Mouse (Mus musculus): ENCODE data around the gene Kcng1. TPM values are rescaled to one million over a fixed set of nuclear protein-coding genes. Genes with fewer than 3 reads are reported as not detected.

Gene Kcng1
- total and polyA plus RNA-seq, 3 experiments: 0.16 TPM; not detected in 2

DNA sequence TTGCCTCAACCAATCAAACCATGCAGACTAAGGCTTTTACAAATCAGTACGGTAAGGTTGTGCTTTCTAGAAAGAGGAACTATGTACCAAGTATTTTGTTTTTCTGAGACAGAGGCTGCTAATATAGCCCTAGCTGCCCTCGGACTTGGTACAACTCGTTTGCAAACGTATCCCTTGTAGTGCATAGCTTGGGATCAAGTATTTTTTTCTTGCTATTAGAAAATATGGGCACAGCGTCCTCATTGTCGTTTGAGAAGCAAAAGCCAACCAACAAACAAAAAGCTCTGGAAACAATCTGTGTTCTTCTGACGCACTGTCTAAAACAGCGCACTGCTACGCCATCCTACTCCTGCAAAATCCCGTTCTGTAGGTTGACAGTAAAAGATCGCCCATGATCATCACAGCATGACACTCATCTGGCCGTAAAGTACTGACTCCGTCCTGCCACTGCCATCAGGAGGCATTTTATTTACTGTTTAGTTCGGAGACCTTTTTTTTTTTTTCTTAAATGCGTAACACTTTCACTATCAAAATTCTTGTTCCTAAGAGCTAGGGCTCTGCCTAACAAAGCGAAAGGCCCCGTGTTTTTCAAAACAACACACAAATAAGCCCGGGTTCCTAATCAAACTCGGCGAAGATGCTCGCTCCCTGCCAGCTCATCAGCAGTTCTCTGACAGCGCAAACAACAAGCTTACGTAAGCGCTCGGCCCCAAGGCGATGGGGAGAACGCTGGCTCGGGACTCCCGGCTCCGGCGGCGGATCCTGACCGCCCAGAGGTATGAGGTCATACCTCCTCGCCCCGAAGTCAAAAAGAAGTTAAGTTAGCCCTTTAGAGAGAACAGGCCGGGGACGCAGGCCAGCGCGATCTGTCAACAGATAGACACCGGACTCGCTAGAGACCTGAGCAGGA, 52.2 kb downstream of the Kcng1 start:
- H3K79me2 ChIP-seq (replicated peaks; ENCODE audit: control insufficient read depth, extremely low read depth, insufficient read depth, poor library complexity, severe bottlenecking): peaks cover 44% of the 10 kb centered on the region
- in situ Hi-C loops (cut with MboI; ENCODE audit: low pct_ligation_motif_present, low pct_unique_long_range_greater_than_20kb, low sequenced_read_pairs) (no loop called here), dilution Hi-C loops (cut with MboI; ENCODE audit: extremely low pct_ligation_motif_present, extremely low pct_unique_long_range_greater_than_20kb, low sequenced_read_pairs) (no loop called here)
- peak; percentile 29 for DNase-seq (ENCODE audit: extremely low read depth)
- H3K27ac ChIP-seq (ENCODE audit: insufficient read depth, low read depth): 0 out of 2 replicates have a peak overlapping the region, but pooled peaks have one; percentile 32
- H3K36me3 ChIP-seq (replicated peaks in 1 of 2; ENCODE audit: control insufficient read depth in 1 of 2, insufficient read depth in 1 of 2, low read length in 1 of 2): peaks cover 16 to 58% of the 10 kb centered on the region in 2 experiments
- H3K9ac ChIP-seq (ENCODE audit: insufficient read depth, low read depth): peak overlapping the region; percentile 92
- H3K4me2 ChIP-seq (ENCODE audit: insufficient read depth, low read depth, poor library complexity, severe bottlenecking): peak overlapping the region; percentile 92
- no peaks in the 10 kb centered on the region for H3K27me3 ChIP-seq (replicated peaks)
- no peaks in the 10 kb centered on the region for H3K9me3 ChIP-seq (replicated peaks; ENCODE audit: low read length)
- no peak for TF ChIP-seq NELFE (IDR thresholded peaks at IDR 0.05; ENCODE audit: low read depth, low read length)
- TF ChIP-seq JUN (IDR thresholded peaks at IDR 0.05; ENCODE audit: insufficient read depth, low read depth, low read length): no peak
- TF ChIP-seq CHD1 (IDR thresholded peaks at IDR 0.05; ENCODE audit: low read depth, low read length): no peak
- no peak for TF ChIP-seq EP300 (IDR thresholded peaks at IDR 0.05; ENCODE audit: low read length)
- no peak for TF ChIP-seq E2F4 (IDR thresholded peaks at IDR 0.05; ENCODE audit: insufficient replicate concordance, low read depth, low read length)
- TF ChIP-seq ZMIZ1 (IDR thresholded peaks at IDR 0.05; ENCODE audit: low read depth, low read length): no peak
- no peak for TF ChIP-seq USF2 (conservative IDR thresholded peaks at IDR 0.05; ENCODE audit: low read depth, low read length)
- no peak for TF ChIP-seq USF1 (IDR thresholded peaks at IDR 0.05; ENCODE audit: low read depth, low read length)
- TF ChIP-seq JUND (conservative IDR thresholded peaks at IDR 0.05; ENCODE audit: low read depth, low read length): no peak
- no peak for TF ChIP-seq CHD2 (IDR thresholded peaks at IDR 0.05; ENCODE audit: low read length)
- no peak for TF ChIP-seq RCOR1 (conservative IDR thresholded peaks at IDR 0.05; ENCODE audit: low read depth, low read length)
- no peak for TF ChIP-seq TBP (conservative IDR thresholded peaks at IDR 0.05; ENCODE audit: low read depth, low read length)
- TF ChIP-seq POLR2A (IDR thresholded peaks at IDR 0.05; ENCODE audit: low read depth, low read length): no peak
- no peak for TF ChIP-seq MAZ (IDR thresholded peaks at IDR 0.05; ENCODE audit: low read depth, low read length)
- TF ChIP-seq MEF2A (IDR thresholded peaks at IDR 0.05; ENCODE audit: borderline replicate concordance, low read depth, low read length): no peak
- TF ChIP-seq CTCF (conservative IDR thresholded peaks at IDR 0.05 in 1 of 2, IDR thresholded peaks at IDR 0.05 in 1 of 2; ENCODE audit: low read depth in 2 of 2, low read length in 2 of 2): no peak
- TF ChIP-seq BHLHE40 (IDR thresholded peaks at IDR 0.05; ENCODE audit: low read depth, low read length): no peak
- TF ChIP-seq MYC (IDR thresholded peaks at IDR 0.05; ENCODE audit: low read depth, low read length): no peak
- H3K4me3 ChIP-seq (replicated peaks in 1 of 3; ENCODE audit: low read depth in 2 of 3, low read length in 2 of 3, poor library complexity in 1 of 3): peak overlapping the region; percentile 93 to 99 (median 98)
- H3K4me1 ChIP-seq (ENCODE audit: control insufficient read depth in 1 of 2, insufficient read depth in 2 of 2): peaks cover 9 to 34% of the 10 kb centered on the region in 2 experiments

DNA sequence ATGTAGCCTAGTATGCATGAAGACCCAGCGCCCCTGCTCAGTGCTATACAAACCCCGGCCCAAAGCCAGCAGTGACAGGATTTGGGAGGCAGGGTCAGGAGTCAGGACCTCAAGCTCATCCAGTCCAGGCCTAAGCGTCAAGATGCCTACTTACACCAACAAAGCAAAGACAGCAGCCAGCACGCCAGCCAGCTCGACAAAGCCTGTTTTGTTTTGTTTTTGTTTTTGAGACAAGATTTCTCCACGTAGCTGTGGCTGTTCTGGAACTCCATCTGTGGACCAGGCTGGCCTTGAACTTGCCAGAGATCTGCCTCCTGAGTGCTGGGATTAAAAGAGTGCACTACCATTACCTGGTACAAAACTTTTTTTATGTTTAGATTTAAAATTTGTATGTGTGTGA, 58.2 kb downstream of the Kcng1 start:
- in situ Hi-C loops (cut with MboI; ENCODE audit: low pct_ligation_motif_present, low pct_unique_long_range_greater_than_20kb, low sequenced_read_pairs) (no loop called here), dilution Hi-C loops (cut with MboI; ENCODE audit: extremely low pct_ligation_motif_present, extremely low pct_unique_long_range_greater_than_20kb, low sequenced_read_pairs) (no loop called here)
- Histone ChIP-seq H3K4me3 (replicated peaks in 1 of 3; ENCODE audit: low read depth in 2 of 3, low read length in 2 of 3, poor library complexity in 1 of 3) (no peak overlapping the region), H3K36me3 (replicated peaks in 1 of 2; ENCODE audit: control insufficient read depth in 1 of 2, insufficient read depth in 1 of 2, low read length in 1 of 2) (peaks cover 62 to 89% of the 10 kb centered on the region in 2 experiments), H3K79me2 (replicated peaks; ENCODE audit: control insufficient read depth, extremely low read depth, insufficient read depth, poor library complexity, severe bottlenecking) (peaks cover 16% of the 10 kb centered on the region), H3K27me3 (replicated peaks) (no peaks in the 10 kb centered on the region), H3K9ac (ENCODE audit: insufficient read depth, low read depth) (no peak overlapping the region), H3K4me2 (ENCODE audit: insufficient read depth, low read depth, poor library complexity, severe bottlenecking) (no peak overlapping the region), H3K9me3 (replicated peaks; ENCODE audit: low read length) (no peaks in the 10 kb centered on the region), H3K27ac (ENCODE audit: insufficient read depth, low read depth) (no peak overlapping the region), H3K4me1 (ENCODE audit: control insufficient read depth in 1 of 2, insufficient read depth in 2 of 2) (peaks cover 0 to 9% of the 10 kb centered on the region in 2 experiments; a peak in 2 of 4 replicates)
- TF ChIP-seq ZMIZ1 (IDR thresholded peaks at IDR 0.05; ENCODE audit: low read depth, low read length) (no peak), USF2 (conservative IDR thresholded peaks at IDR 0.05; ENCODE audit: low read depth, low read length) (no peak), ZC3H11A (IDR thresholded peaks at IDR 0.05; ENCODE audit: low read depth, low read length) (no peak), SIN3A (IDR thresholded peaks at IDR 0.05; ENCODE audit: low read length) (no peak), SMC3 (IDR thresholded peaks at IDR 0.05; ENCODE audit: low read depth, low read length) (no peak), CHD2 (IDR thresholded peaks at IDR 0.05; ENCODE audit: low read length) (no peak)
- DNase-seq (ENCODE audit: extremely low read depth): no peak

All from CH12.LX (cell line).